Mouse (Mus musculus): ENCODE measurements around the gene Tssk2. TPM values are rescaled to one million over a fixed set of nuclear protein-coding genes. Genes with fewer than 3 reads are reported as not detected.

Gene Tssk2
- total and polyA plus RNA-seq, 2 experiments from 2014 or later, result not detected

DNA sequence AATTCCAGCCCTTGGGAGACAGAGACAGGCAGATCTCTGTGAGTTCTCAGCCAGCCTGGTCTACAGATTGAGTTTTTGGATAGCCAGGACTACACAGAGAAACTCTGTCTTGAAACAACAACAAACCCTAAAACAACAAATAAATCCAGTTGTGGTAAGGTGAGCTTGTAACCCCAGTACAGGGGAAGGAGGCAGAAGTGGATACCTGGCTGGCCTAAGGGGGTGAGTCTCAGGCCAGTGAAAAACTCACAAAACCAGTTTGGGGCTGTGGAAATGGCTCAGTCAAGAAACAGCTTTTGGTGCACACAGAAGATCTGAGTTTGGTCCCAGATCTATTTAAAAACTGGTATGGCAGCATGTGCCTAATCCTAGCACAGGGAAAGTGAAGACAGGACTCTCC lies 16.2 kb upstream of the Tssk2 start:
- Histone ChIP-seq H3K27ac (ENCODE audit: low read depth, low read length) (no peak overlapping the region), H3K9me3 (ENCODE audit: low read length) (no peaks in the 10 kb centered on the region), H3K36me3 (ENCODE audit: insufficient read depth) (no peaks in the 10 kb centered on the region; the same call in 1 of the 2 replicates), H3K27me3 (ENCODE audit: insufficient read depth, low read length) (no peaks in the 10 kb centered on the region), H3K4me2 (ENCODE audit: low read depth) (no peak overlapping the region), H3K4me1 (ENCODE audit: insufficient read depth) (0 out of 2 replicates have a peak, but pooled peaks cover 3% of the 10 kb centered on the region), H3K4me3 (ENCODE audit: low read depth, low read length) (no peak overlapping the region), H3K9ac (no peak overlapping the region)
- no peak for TF ChIP-seq CTCF (IDR thresholded peaks at IDR 0.05; ENCODE audit: low read depth)
- ATAC-seq (no peak), DNase-seq (no peak)

DNA sequence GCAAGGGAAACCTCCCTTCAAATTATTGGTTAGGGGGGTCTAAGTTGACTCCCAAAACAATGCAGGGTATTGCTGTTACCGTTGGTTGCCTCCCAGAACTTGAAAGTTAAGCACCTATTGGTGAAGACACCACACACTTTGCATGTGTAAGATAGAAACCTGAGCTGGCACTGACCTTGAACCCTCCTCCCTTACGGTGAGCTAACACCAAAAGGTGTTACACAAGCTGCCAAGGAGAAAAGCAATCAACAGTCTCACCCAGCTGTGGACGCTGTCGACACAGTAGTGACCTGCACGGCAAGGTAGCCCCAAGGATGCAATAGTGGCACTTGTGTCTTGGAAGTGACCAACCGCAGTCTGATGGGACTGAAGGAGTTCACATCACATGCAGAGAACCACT lies 14.3 kb upstream of the Tssk2 start:
- no peak for DNase-seq
- WGBS, result 90% methylated on average over 6 of the region's 6 CpGs
- no peaks in the 10 kb centered on the region; the same call in 1 of the 2 replicates for H3K36me3 ChIP-seq (ENCODE audit: insufficient read depth)
- no peaks in the 10 kb centered on the region for H3K9me3 ChIP-seq (ENCODE audit: low read length)
- no peak overlapping the region for H3K4me2 ChIP-seq (ENCODE audit: low read depth)
- no peak overlapping the region for H3K9ac ChIP-seq
- 0 out of 2 replicates have a peak, but pooled peaks cover 3% of the 10 kb centered on the region for H3K4me1 ChIP-seq (ENCODE audit: insufficient read depth)
- no peak overlapping the region for H3K27ac ChIP-seq (ENCODE audit: low read depth, low read length)
- TF ChIP-seq CTCF (IDR thresholded peaks at IDR 0.05; ENCODE audit: low read depth), result no peak
- no peak for ATAC-seq
- no peak overlapping the region for H3K4me3 ChIP-seq (ENCODE audit: low read depth, low read length)
- H3K27me3 ChIP-seq (ENCODE audit: insufficient read depth, low read length), result no peaks in the 10 kb centered on the region

DNA sequence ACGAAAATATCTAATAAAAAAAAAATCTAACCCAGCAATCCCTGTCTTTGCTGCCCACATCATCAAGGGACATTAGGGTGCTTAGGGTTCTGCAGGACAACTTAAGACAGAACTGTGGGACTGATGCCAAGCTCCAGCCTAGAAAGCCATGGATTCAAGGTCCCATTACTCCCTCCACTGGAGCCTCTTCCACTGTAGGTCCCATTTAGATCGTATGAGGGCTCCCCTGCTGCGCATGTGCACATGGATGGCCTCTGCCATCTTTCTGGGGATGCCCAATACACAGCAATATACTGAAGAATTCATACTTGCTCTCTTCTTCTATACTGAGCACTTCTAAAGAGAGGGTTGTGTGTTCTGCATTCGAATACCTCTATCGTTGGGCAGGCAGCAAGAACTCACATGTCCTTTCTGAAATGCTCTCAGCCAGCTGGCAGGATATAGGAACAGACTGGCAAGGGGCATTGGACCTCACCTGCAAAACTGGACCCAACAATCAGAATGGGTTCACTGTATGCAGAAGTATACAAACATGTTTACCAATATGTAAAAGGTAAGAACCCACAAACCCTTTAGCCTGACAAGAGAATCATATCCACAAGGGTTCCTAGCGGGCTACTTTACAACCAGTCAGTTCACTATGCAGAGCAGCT lies 8.6 kb upstream of the Tssk2 start:
- peak overlapping the region; percentile 80 for H3K4me2 ChIP-seq (ENCODE audit: low read depth)
- TF ChIP-seq CTCF (IDR thresholded peaks at IDR 0.05; ENCODE audit: low read depth), result no peak
- H3K9me3 ChIP-seq (ENCODE audit: low read length), result no peaks in the 10 kb centered on the region
- H3K27me3 ChIP-seq (ENCODE audit: insufficient read depth, low read length), result no peaks in the 10 kb centered on the region
- 82% methylated on average over 6 of the region's 6 CpGs for WGBS
- no peaks in the 10 kb centered on the region for H3K36me3 ChIP-seq (ENCODE audit: insufficient read depth)
- peaks cover 17% of the 10 kb centered on the region for H3K4me1 ChIP-seq (ENCODE audit: insufficient read depth)
- H3K4me3 ChIP-seq (ENCODE audit: low read depth, low read length), result peak overlapping the region; percentile 90
- DNase-seq (no peak), ATAC-seq (no peak)
- H3K27ac ChIP-seq (ENCODE audit: low read depth, low read length), result no peak overlapping the region
- H3K9ac ChIP-seq, result peak overlapping the region; percentile 99; the same call in 1 of the 2 replicates

DNA sequence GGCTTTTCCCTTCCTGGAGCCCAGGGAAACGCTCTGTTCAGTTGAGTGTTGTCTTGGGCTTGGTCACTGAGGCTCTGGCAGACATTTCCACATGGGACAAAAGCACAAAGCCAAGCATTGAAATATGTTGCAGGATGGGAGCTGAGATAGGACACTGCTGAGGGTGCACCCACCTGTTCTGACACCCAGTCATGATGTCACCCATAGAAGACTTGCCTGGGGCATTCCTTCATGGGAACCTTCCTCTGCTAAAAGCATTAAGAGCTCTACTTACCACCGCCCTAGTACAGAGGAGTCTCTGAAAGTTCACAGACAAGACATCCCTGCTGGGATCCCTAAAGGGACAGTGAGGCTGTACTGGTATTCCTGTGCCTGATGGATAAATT lies 8.1 kb upstream of the Tssk2 start:
- TF ChIP-seq CTCF (IDR thresholded peaks at IDR 0.05; ENCODE audit: low read depth), result no peak
- H3K4me3 ChIP-seq (ENCODE audit: low read depth, low read length), result peak overlapping the region; percentile 90
- WGBS, result 31% methylated on average over 2 of the region's 2 CpGs
- peak overlapping the region; percentile 99 for H3K9ac ChIP-seq
- H3K4me2 ChIP-seq (ENCODE audit: low read depth), result peak overlapping the region; percentile 80
- H3K9me3 ChIP-seq (ENCODE audit: low read length), result no peaks in the 10 kb centered on the region
- no peaks in the 10 kb centered on the region for H3K27me3 ChIP-seq (ENCODE audit: insufficient read depth, low read length)
- no peaks in the 10 kb centered on the region for H3K36me3 ChIP-seq (ENCODE audit: insufficient read depth)
- ATAC-seq (no peak), DNase-seq (peak; percentile 10)
- peak overlapping the region; percentile 98; the same call in 1 of the 2 replicates for H3K27ac ChIP-seq (ENCODE audit: low read depth, low read length)
- peaks cover 14% of the 10 kb centered on the region for H3K4me1 ChIP-seq (ENCODE audit: insufficient read depth)

DNA sequence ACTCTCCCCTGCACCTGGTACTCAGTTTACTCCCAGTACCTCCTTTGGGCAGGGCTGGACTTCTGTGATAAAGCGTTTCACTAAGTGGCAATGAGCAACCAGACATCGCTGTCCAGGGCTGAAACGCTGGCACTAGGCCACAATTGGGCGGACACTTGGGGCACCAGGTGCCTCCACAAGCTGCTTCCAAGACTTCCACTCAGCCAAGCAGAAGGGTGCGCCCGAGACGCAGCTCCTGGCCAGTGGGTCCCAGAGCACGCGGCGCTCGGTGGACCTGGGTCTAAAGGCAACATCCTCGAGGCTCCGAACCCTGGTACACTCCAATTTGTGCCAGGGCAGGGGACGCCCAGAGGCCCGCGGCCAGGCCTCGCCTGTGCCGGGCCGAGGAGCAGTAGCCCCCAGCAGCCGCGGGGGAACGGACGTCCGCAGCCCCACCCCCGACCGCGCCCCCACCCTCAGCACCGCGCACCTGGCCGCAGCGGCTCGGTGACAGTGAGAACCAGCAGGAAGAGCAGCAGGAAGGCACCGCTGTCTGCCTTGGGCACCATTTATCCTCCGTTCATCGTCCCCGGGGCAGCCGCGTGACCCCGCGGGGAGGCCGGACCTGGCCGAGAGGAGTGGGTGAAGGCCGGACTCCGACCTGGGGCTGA lies 7.4 kb upstream of the Tssk2 start:
- Histone ChIP-seq H3K9me3 (ENCODE audit: low read length) (no peaks in the 10 kb centered on the region), H3K9ac (peak overlapping the region; percentile 99), H3K4me1 (ENCODE audit: insufficient read depth) (peaks cover 14% of the 10 kb centered on the region), H3K27me3 (ENCODE audit: insufficient read depth, low read length) (no peaks in the 10 kb centered on the region), H3K4me3 (ENCODE audit: low read depth, low read length) (peak overlapping the region; percentile 90), H3K36me3 (ENCODE audit: insufficient read depth) (no peaks in the 10 kb centered on the region), H3K4me2 (ENCODE audit: low read depth) (peak overlapping the region; percentile 80), H3K27ac (ENCODE audit: low read depth, low read length) (peak overlapping the region; percentile 98)
- DNase-seq (peak; percentile 71), ATAC-seq (peak; percentile 41)
- 2% methylated on average over 42 of the region's 44 CpGs for WGBS
- no peak for TF ChIP-seq CTCF (IDR thresholded peaks at IDR 0.05; ENCODE audit: low read depth)

DNA sequence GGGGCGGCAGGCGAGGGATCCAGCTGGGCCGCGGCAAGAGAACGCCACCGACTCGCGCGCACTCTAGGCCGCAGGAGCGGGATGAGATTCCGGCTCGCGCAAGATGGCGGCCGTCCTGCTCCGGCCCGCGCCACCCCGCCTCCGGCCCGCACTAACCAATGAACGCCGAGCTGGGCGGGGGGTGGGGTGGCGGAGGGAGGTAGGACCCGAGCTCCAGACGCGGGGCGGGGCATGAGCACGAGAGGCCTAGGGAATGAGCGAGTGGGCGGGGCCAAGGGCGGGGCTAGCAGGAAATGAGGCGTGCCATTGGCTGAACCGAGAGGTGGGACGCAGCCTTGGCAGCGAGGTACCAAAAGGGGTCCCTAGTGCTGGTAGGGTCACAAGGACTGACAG lies 6.9 kb upstream of the Tssk2 start, which contains the start of gene Gm20518:
Gene Gm20518 (minus strand): TSS at position 105 of the 393 bp plus-strand sequence.
- Histone ChIP-seq H3K36me3 (ENCODE audit: insufficient read depth) (no peaks in the 10 kb centered on the region), H3K9me3 (ENCODE audit: low read length) (no peaks in the 10 kb centered on the region), H3K27me3 (ENCODE audit: insufficient read depth, low read length) (no peaks in the 10 kb centered on the region), H3K9ac (peak within 1 kb of the TSS; percentile 99), H3K4me3 (ENCODE audit: low read depth, low read length) (peak within 1 kb of the TSS; percentile 90), H3K4me2 (ENCODE audit: low read depth) (peak within 1 kb of the TSS; percentile 80), H3K27ac (ENCODE audit: low read depth, low read length) (peak within 1 kb of the TSS; percentile 98), H3K4me1 (ENCODE audit: insufficient read depth) (peaks cover 14% of the 10 kb centered on the region)
- DNase-seq, result peak; percentile 99
- WGBS, result 1% methylated on average over 38 of the region's 38 CpGs
- ATAC-seq, result peak; percentile 98
- TF ChIP-seq CTCF (IDR thresholded peaks at IDR 0.05; ENCODE audit: low read depth), result peak; percentile 44

DNA sequence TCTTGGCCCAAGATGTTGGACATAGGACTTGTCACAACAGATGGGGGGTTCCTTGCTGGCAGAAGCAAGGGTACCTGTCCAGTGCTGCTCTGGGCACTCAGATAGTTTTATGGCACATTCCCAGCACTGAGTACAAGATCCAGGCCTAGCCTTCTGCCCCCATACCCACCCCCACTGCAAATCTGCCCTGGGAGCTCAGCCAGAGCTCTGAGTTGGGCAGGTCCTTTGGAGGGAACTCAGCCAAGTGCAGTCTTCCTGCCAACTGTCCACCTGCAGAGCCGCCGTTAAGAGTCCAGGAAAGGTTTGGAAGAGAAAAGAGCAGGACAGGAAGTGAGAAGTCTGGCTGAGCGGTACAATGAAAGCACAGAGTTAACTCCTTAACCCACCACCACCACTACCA lies 5.8 kb upstream of the Tssk2 start:
- H3K4me2 ChIP-seq (ENCODE audit: low read depth), result no peak overlapping the region
- no peak overlapping the region for H3K4me3 ChIP-seq (ENCODE audit: low read depth, low read length)
- WGBS, result 63% methylated on average over 3 of the region's 3 CpGs
- no peaks in the 10 kb centered on the region for H3K36me3 ChIP-seq (ENCODE audit: insufficient read depth)
- peaks cover 14% of the 10 kb centered on the region for H3K4me1 ChIP-seq (ENCODE audit: insufficient read depth)
- no peak overlapping the region for H3K9ac ChIP-seq
- H3K27me3 ChIP-seq (ENCODE audit: insufficient read depth, low read length), result no peaks in the 10 kb centered on the region
- DNase-seq (no peak), ATAC-seq (no peak)
- H3K9me3 ChIP-seq (ENCODE audit: low read length), result no peaks in the 10 kb centered on the region
- no peak for TF ChIP-seq CTCF (IDR thresholded peaks at IDR 0.05; ENCODE audit: low read depth)
- no peak overlapping the region for H3K27ac ChIP-seq (ENCODE audit: low read depth, low read length)

All from forebrain, postnatal 0 days (tissue).